Mouse (Mus musculus) stomach, embryonic 16.5 days (tissue): Measurements from ENCODE around the gene Slc6a11. TPM values are rescaled to one million over a fixed set of nuclear protein-coding genes. Genes with fewer than 3 reads are reported as not detected.

Experiments
- ATAC-seq: fragments of 200-750 bp; cut with Nextera tagmentation; 2 replicates; pipeline ENCODE4 v1.8.0; 2017; ENCODE audit warnings: moderate number of reproducible peaks, moderate TSS enrichment; ENCODE audit not compliant: insufficient read depth, low FRiP score
- H3K27ac ChIP-seq: fragments of 300-500 bp; sonication (generic); 2 replicates; pipeline ENCODE4 v1.5.1; 2014; ENCODE audit warnings: low read length
- H3K27me3 ChIP-seq: fragments of 300-500 bp; sonication (generic); 2 replicates; pipeline ENCODE4 v1.6.1; 2014; ENCODE audit warnings: low read length, control low read depth, mixed read lengths; ENCODE audit not compliant: control insufficient read depth, insufficient read depth
- H3K36me3 ChIP-seq: fragments of 300-500 bp; sonication (generic); 2 replicates; pipeline ENCODE4 v1.6.1; 2014; ENCODE audit warnings: low read length; ENCODE audit not compliant: control insufficient read depth, insufficient read depth
- H3K4me1 ChIP-seq: fragments of 300-500 bp; sonication (generic); 2 replicates; pipeline ENCODE4 v1.6.1; 2014; ENCODE audit warnings: low read length, control low read depth, mixed read lengths; ENCODE audit not compliant: control insufficient read depth, insufficient read depth
- H3K4me2 ChIP-seq: fragments of 300-500 bp; sonication (generic); 2 replicates; pipeline ENCODE4 v1.6.1; 2014; ENCODE audit warnings: low read depth, low read length, mixed read lengths
- H3K4me3 ChIP-seq: fragments of 300-500 bp; sonication (generic); replicated peaks from 2 replicates; pipeline ENCODE4 v1.5.1; 2014; ENCODE audit warnings: mild to moderate bottlenecking, low read length
- H3K9ac ChIP-seq: fragments of 300-500 bp; sonication (generic); 2 replicates; pipeline ENCODE4 v1.6.1; 2014; ENCODE audit warnings: low read length
- H3K9me3 ChIP-seq: fragments of 300-500 bp; sonication (generic); replicated peaks from 2 replicates; pipeline ENCODE4 v1.6.1; 2016; ENCODE audit warnings: low read length, control low read depth; ENCODE audit not compliant: control insufficient read depth
- WGBS: fragments of 180-500 bp; shearing (Covaris S2); extraction: QIAGEN DNeasy Blood & Tissue Kit; methylation state at CpG from one replicate; pipeline ENCODE4 v1.1.7; 2014; 5-methylcytosine and 5-hydroxymethylcytosine counted together
- polyA plus RNA-seq: library from polyadenylated mRNA; unstranded; fragments of >200 nt; fragmentation: Nextera tagmentation; extraction: Ambion mirVana; gene quantifications from 2 replicates; pipeline ENCODE4 v1.2.1, GENCODE M21; 2015

Slc6a11 gene
- polyA plus RNA-seq, 1 experiment from 2014 or later: 0.79 TPM

DNA sequence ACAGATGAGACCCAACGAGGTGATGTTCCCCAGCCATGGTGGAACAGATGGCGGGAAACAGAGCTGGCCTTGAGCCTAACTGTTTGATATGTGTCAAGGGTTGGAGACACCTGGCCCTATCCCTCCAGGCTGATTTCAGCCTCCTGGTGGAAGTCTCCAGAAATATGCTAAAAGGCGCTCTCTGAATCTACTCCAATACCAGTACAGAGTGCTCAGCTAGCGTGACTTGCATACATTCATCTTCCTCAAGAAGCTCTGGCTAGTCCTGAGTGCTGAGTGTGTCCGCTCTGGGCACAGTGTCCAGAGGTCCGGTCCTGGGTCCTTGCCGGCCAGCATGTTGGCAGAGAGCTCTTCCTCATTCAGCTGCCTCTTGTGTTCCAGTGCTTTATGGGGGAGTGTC lies 27.8 kb downstream of the Slc6a11 start:
- Histone ChIP-seq H3K27me3 (no peaks in the 10 kb centered on the region), H3K4me2 (no peak overlapping the region), H3K27ac (no peak overlapping the region), H3K9me3 (no peaks in the 10 kb centered on the region), H3K4me1 (no peaks in the 10 kb centered on the region), H3K9ac (no peak overlapping the region), H3K36me3 (no peaks in the 10 kb centered on the region), H3K4me3 (no peak overlapping the region)
- ATAC-seq: no peak
- WGBS: 89% methylated on average over 7 of the region's 7 CpGs

DNA sequence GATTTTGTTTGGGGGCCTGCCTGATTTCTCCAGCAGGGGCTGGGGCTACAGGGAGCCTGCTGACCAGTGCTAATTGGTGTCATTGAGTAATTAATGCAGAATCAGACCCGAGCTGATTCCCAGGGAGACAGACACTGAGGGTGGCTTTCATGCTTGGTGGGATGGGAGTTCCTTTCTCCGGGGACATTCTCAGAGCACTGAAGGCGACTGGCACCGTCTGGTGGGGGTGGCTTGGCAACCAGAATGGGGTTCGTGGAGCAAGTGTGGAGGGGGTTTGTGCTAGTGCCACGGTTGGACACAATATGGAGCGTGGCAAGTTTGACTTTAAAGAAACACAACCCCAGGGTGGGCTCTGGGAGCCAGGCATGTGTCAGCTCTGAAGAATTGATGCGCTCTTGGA lies 29.7 kb downstream of the Slc6a11 start:
- ATAC-seq: no peak
- no peaks in the 10 kb centered on the region for H3K4me1 ChIP-seq
- H3K27me3 ChIP-seq: no peaks in the 10 kb centered on the region
- no peak overlapping the region for H3K4me2 ChIP-seq
- H3K4me3 ChIP-seq: no peak overlapping the region
- no peaks in the 10 kb centered on the region for H3K9me3 ChIP-seq
- WGBS: 78% methylated on average over 8 of the region's 8 CpGs
- H3K9ac ChIP-seq: no peak overlapping the region
- no peaks in the 10 kb centered on the region for H3K36me3 ChIP-seq
- H3K27ac ChIP-seq: no peak overlapping the region

DNA sequence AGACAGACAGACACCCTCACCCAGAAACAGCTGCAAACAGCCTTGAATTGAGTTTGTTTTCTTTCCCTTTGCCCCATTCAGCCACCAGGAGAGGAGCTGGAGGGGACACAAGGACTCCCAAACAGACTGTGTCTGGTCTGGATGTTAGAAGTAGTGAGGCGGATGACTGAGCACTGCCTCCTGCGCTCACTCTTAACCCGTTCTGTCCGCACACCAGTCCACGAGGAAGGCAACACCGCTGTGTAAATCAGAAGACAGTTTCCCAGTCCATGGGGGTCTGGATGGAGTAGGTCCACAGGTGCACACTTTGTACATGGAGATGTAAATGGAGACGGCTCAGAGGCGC lies 43.0 kb downstream of the Slc6a11 start:
- no peak overlapping the region for H3K9ac ChIP-seq
- no peak overlapping the region for H3K4me3 ChIP-seq
- H3K36me3 ChIP-seq: no peaks in the 10 kb centered on the region
- ATAC-seq: no peak
- peaks cover 5% of the 10 kb centered on the region; the same call in 1 of the 2 replicates for H3K27me3 ChIP-seq
- H3K4me1 ChIP-seq: no peaks in the 10 kb centered on the region
- H3K4me2 ChIP-seq: no peak overlapping the region
- no peak overlapping the region for H3K27ac ChIP-seq
- 10% methylated on average over 8 of the region's 8 CpGs for WGBS
- no peaks in the 10 kb centered on the region for H3K9me3 ChIP-seq

GRCm38 (mm10) chr6:114174398-114175140 lies 43.5 kb downstream of the Slc6a11 start:
- peaks cover 5% of the 10 kb centered on the region; the same call in 1 of the 2 replicates for H3K27me3 ChIP-seq
- H3K4me2 ChIP-seq: no peak overlapping the region
- no peak overlapping the region for H3K9ac ChIP-seq
- no peaks in the 10 kb centered on the region for H3K9me3 ChIP-seq
- no peaks in the 10 kb centered on the region for H3K4me1 ChIP-seq
- no peaks in the 10 kb centered on the region for H3K36me3 ChIP-seq
- H3K4me3 ChIP-seq: no peak overlapping the region
- WGBS: 13% methylated on average over 9 of the region's 9 CpGs
- no peak overlapping the region for H3K27ac ChIP-seq
- no peak for ATAC-seq

- Histone ChIP-seq H3K27me3 (peaks cover 5% of the 10 kb centered on the region; the same call in 1 of the 2 replicates), H3K9ac (no peak overlapping the region), H3K4me2 (no peak overlapping the region), H3K9me3 (no peaks in the 10 kb centered on the region), H3K27ac (no peak overlapping the region), H3K4me1 (no peaks in the 10 kb centered on the region), H3K4me3 (no peak overlapping the region), H3K36me3 (no peaks in the 10 kb centered on the region)
- 68% methylated on average over 3 of the region's 3 CpGs for WGBS
- no peak for ATAC-seq
These were observed 47.1 kb downstream of the Slc6a11 start for GRCm38 (mm10) chr6:114178141-114178540.

DNA sequence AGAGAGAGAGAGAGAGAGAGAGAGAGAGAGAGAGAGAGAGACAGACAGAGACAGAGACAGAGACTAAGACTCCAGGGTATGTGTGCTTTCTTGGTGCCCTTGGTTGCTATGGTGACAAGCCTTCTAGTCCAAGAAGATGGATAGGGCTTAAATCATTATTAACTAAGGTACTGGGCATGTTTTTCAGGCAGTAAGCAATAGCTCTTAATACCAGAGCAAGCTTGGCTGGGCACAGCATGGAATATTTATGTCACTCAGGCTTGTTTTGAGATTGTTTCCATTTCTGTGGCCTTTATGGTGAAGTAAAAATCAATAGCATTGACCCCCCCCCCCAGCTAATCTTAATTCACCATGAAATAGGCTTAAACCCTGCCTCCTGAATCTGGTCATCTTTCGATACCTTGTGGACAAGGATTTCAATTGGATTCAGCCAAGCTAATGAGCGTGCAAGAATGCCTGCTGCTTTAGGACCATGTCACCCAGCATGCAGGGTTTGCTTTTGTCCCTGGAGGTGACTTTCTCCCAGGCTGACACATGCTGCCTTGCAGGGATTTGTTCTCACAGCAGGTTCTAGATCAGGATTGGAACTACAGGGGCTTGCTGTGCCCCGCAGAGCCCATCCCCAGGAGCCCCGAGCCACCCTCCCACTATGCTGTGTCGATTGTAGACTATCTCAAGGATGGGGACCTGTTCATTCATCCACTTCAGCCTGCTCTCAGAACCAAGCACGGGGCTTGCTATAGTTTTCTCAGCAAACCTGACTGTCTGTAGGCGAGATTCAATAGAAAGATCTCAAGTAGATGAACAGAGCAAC lies 51.5 kb downstream of the Slc6a11 start:
- Histone ChIP-seq H3K4me1 (no peaks in the 10 kb centered on the region), H3K27me3 (no peaks in the 10 kb centered on the region), H3K9ac (no peak overlapping the region), H3K4me2 (no peak overlapping the region), H3K27ac (no peak overlapping the region), H3K36me3 (no peaks in the 10 kb centered on the region), H3K9me3 (no peaks in the 10 kb centered on the region), H3K4me3 (no peak overlapping the region)
- 66% methylated on average over 7 of the region's 7 CpGs for WGBS
- ATAC-seq: no peak

GRCm38 (mm10) chr6:114187121-114187520 lies 56.1 kb downstream of the Slc6a11 start:
- no peak overlapping the region for H3K27ac ChIP-seq
- H3K4me2 ChIP-seq: no peak overlapping the region
- no peaks in the 10 kb centered on the region for H3K4me1 ChIP-seq
- no peak overlapping the region for H3K9ac ChIP-seq
- no peak for ATAC-seq
- no peaks in the 10 kb centered on the region for H3K27me3 ChIP-seq
- WGBS: 38% methylated on average over 4 of the region's 4 CpGs
- no peaks in the 10 kb centered on the region for H3K9me3 ChIP-seq
- no peak overlapping the region for H3K4me3 ChIP-seq
- H3K36me3 ChIP-seq: no peaks in the 10 kb centered on the region

DNA sequence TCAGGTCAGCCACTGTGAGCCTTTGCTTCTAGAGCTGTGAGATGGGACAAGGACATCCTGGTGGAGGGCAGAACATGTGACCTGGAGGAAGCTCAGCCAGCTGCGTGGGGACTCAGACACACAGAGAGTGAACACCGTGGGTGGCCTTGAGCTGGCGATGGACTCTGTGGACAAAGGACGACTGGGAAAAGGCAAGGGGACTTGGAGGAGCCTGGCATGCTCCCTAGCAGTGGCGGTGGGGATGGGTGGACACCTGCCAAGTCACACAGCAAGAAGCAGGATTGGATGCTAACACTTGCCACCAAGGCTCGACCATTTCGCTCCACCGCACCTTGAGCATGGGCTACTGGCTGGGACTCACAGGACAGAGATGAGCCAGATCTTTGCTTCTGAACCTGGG lies 57.8 kb downstream of the Slc6a11 start:
- no peak for ATAC-seq
- Histone ChIP-seq H3K36me3 (no peaks in the 10 kb centered on the region), H3K4me3 (no peak overlapping the region), H3K4me2 (no peak overlapping the region), H3K27ac (no peak overlapping the region), H3K27me3 (no peaks in the 10 kb centered on the region), H3K4me1 (no peaks in the 10 kb centered on the region), H3K9me3 (no peaks in the 10 kb centered on the region), H3K9ac (no peak overlapping the region)
- WGBS: 76% methylated on average over 8 of the region's 8 CpGs

DNA sequence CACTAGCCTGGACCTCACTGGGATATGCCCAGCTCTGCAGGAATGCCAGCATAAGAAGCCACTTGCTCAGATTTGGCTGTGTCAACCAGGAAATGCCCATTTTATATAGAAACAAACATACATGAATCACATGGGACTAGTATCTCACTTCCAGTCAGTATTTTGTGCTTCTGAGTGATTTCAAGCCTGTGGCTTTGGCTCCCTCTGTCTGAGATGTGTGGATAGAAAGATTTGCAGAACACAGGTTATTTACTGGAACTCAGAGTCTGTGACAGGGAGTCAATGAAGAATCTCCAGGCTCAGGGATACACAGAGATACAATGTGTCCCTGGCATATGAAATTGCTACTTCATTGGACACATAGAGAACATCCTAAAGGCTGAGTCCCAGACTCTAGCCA lies 65.0 kb downstream of the Slc6a11 start:
- H3K4me1 ChIP-seq: no peaks in the 10 kb centered on the region
- H3K4me3 ChIP-seq: no peak overlapping the region
- H3K9me3 ChIP-seq: no peaks in the 10 kb centered on the region
- no peak for ATAC-seq
- H3K27me3 ChIP-seq: no peaks in the 10 kb centered on the region
- no peak overlapping the region for H3K4me2 ChIP-seq
- H3K36me3 ChIP-seq: no peaks in the 10 kb centered on the region
- no peak overlapping the region for H3K9ac ChIP-seq
- H3K27ac ChIP-seq: no peak overlapping the region
